1 mouse cellular context compared by ENCODE assay signal in the genomic region with DNA sequence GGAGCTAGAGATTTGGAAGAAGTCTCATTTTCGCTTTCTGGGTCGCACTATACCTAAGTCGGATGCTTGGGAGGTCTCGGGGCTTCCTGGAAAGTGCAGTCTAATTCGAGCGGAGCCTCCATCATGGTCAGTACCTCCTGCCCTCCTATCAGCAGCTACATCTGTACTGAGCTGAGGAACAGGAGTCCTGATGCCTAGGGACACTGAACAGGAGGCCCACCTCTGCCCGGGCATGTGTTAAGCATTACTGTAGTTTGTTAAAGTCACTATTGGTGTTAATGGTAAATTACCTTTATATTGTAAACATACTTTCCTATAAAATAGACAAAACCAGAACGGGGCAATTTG.
A peak's percentile ranks its signal among the peaks of the same experiment; 100 is the strongest.
TF ChIP-seq lines count a peak whose summit lies in the region.

No protein-coding gene starts in this region.

TF ChIP-seq in MEL, 35 proteins besides CTCF, POLR2A, EP300 and RAD21 (continued from another document):
- TF ChIP-seq ZMIZ1 (IDR thresholded peaks at IDR 0.05; ENCODE audit: low read depth, low read length) (no peak), USF1 (IDR thresholded peaks at IDR 0.05; ENCODE audit: low read depth, low read length) (no peak), MYB (IDR thresholded peaks at IDR 0.05; ENCODE audit: low read depth, low read length) (no peak), MEF2A (IDR thresholded peaks at IDR 0.05; ENCODE audit: extremely low read depth, insufficient replicate concordance, low read depth, low read length, poor library complexity, severe bottlenecking) (no peak), MXI1 (IDR thresholded peaks at IDR 0.05; ENCODE audit: low read depth, low read length) (0 out of 2 replicates have a peak, but pooled peaks have one; percentile 14), GATA1 (IDR thresholded peaks at IDR 0.05; ENCODE audit: low read depth, low read length) (peak; percentile 37; the same call in 1 of the 2 replicates), ETS1 (IDR thresholded peaks at IDR 0.05; ENCODE audit: low read depth, low read length) (no peak), E2F4 (IDR thresholded peaks at IDR 0.05; ENCODE audit: borderline replicate concordance, low read depth, low read length) (no peak), NRF1 (IDR thresholded peaks at IDR 0.05; ENCODE audit: insufficient read depth, low read depth, low read length, poor library complexity, severe bottlenecking) (no peak), MYC (IDR thresholded peaks at IDR 0.05; ENCODE audit: low read depth, low read length) (peak; percentile 44; the same call in 1 of the 2 replicates), NELFE (IDR thresholded peaks at IDR 0.05; ENCODE audit: low read depth, low read length) (no peak; the same call in 1 of the 2 replicates), UBTF (IDR thresholded peaks at IDR 0.05; ENCODE audit: borderline replicate concordance, insufficient read depth, low read depth, low read length) (no peak), ZKSCAN1 (IDR thresholded peaks at IDR 0.05; ENCODE audit: low read depth, low read length) (no peak)
